Mouse (Mus musculus) stomach, embryonic 15.5 days (tissue): ENCODE measurements around the gene Ccdc152. TPM values are rescaled to one million over a fixed set of nuclear protein-coding genes. Genes with fewer than 3 reads are reported as not detected.

ENCODE experiments used
- ATAC-seq: fragments of 200-750 bp; cut with Nextera tagmentation; 2 replicates; pipeline ENCODE4 v1.8.0; 2017; ENCODE audit warnings: low read depth, moderate number of reproducible peaks, moderate TSS enrichment; ENCODE audit not compliant: insufficient read depth, low FRiP score
- H3K27ac ChIP-seq: fragments of 300-500 bp; sonication (generic); 2 replicates; pipeline ENCODE4 v1.5.1; 2015; ENCODE audit warnings: mild to moderate bottlenecking, inconsistent platforms
- H3K27me3 ChIP-seq: fragments of 300-500 bp; sonication (generic); replicated peaks from 2 replicates; pipeline ENCODE4 v1.6.1; 2015; ENCODE audit warnings: inconsistent platforms
- H3K36me3 ChIP-seq: fragments of 300-500 bp; sonication (generic); 2 replicates; pipeline ENCODE4 v1.6.1; 2015; ENCODE audit warnings: inconsistent platforms
- H3K4me1 ChIP-seq: fragments of 300-500 bp; sonication (generic); 2 replicates; pipeline ENCODE4 v1.6.1; 2015; ENCODE audit warnings: inconsistent platforms
- H3K4me2 ChIP-seq: fragments of 300-500 bp; sonication (generic); 2 replicates; pipeline ENCODE4 v1.6.1; 2015; ENCODE audit warnings: mild to moderate bottlenecking, inconsistent platforms
- H3K4me3 ChIP-seq: fragments of 300-500 bp; sonication (generic); replicated peaks from 2 replicates; pipeline ENCODE4 v1.5.1; 2015; ENCODE audit warnings: inconsistent platforms
- H3K9ac ChIP-seq: fragments of 300-500 bp; sonication (generic); 2 replicates; pipeline ENCODE4 v1.6.1; 2015; ENCODE audit warnings: inconsistent platforms
- H3K9me3 ChIP-seq: fragments of 300-500 bp; sonication (generic); 2 replicates; pipeline ENCODE4 v1.6.1; 2016; ENCODE audit warnings: inconsistent platforms
- WGBS: fragments of 180-500 bp; shearing (Covaris S2); methylation state at CpG from one replicate; pipeline ENCODE4 v1.1.7; 2015; 5-methylcytosine and 5-hydroxymethylcytosine counted together
- polyA plus RNA-seq: library from polyadenylated mRNA; unstranded; fragments of >200 nt; fragmentation: Nextera tagmentation; extraction: Ambion mirVana; gene quantifications from 2 replicates; pipeline ENCODE4 v1.2.1, GENCODE M21; 2015

Ccdc152 gene
- polyA plus RNA-seq, 1 experiment from 2014 or later, result 0.32 TPM

DNA sequence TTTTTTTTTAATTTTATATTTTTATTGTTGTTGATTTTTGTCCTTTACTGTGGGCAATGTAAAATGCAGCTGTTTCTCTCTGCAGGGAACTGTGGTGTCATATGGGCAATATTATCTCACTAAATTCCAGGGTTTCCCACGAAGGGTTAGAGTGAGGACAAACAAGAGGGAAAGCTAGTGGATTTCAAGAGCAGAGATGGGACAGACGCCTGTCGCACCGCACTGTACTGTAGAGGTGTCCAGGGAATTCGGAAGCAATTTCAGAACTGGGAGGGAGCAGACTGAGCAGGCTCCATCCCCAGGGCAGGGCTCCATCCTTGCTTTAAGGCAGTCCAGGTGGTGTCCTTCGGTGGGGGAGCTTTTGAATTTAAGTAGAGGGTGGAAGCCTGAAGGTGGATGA is 32.1 kb downstream of the Ccdc152 start:
- 0 out of 2 replicates have a peak, but pooled peaks have one; percentile 16 for ATAC-seq
- 42% methylated on average over 6 of the region's 6 CpGs for WGBS
- Histone ChIP-seq H3K4me2 (peak overlapping the region; percentile 54), H3K4me3 (peak overlapping the region; percentile 46), H3K9ac (no peak overlapping the region), H3K4me1 (peaks cover 11% of the 10 kb centered on the region), H3K9me3 (no peaks in the 10 kb centered on the region), H3K27me3 (no peaks in the 10 kb centered on the region), H3K36me3 (no peaks in the 10 kb centered on the region), H3K27ac (peak overlapping the region; percentile 51; the same call in 1 of the 2 replicates)

DNA sequence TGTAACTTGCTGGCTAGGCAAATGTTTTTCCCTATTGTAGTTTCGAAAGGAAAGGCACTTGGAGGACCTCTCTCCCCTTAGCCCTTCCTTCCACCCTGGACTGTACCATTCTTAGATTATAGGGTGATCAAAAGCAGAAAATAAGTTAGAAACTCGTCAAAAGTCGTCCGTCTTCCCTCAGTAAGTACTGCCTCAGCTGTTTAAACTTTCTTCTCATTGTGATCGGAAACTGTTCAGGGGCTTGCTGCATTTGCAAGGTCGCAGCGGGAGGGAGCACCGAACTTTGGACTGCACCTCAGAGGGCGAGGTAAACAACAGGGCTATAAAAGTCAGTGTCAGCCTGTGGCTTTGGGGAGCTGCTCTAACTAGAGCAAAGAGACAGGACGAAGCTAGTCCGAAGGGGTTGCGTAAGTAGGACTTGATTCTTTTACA is 32.7 kb downstream of the Ccdc152 start:
- 3% methylated on average over 12 of the region's 12 CpGs for WGBS
- Histone ChIP-seq H3K9ac (peak overlapping the region; percentile 12; the same call in 1 of the 2 replicates), H3K9me3 (no peaks in the 10 kb centered on the region), H3K4me2 (peak overlapping the region; percentile 54), H3K36me3 (no peaks in the 10 kb centered on the region), H3K27me3 (no peaks in the 10 kb centered on the region), H3K4me3 (peak overlapping the region; percentile 39), H3K27ac (peak overlapping the region; percentile 94), H3K4me1 (peaks cover 11% of the 10 kb centered on the region)
- peak; percentile 86 for ATAC-seq

DNA sequence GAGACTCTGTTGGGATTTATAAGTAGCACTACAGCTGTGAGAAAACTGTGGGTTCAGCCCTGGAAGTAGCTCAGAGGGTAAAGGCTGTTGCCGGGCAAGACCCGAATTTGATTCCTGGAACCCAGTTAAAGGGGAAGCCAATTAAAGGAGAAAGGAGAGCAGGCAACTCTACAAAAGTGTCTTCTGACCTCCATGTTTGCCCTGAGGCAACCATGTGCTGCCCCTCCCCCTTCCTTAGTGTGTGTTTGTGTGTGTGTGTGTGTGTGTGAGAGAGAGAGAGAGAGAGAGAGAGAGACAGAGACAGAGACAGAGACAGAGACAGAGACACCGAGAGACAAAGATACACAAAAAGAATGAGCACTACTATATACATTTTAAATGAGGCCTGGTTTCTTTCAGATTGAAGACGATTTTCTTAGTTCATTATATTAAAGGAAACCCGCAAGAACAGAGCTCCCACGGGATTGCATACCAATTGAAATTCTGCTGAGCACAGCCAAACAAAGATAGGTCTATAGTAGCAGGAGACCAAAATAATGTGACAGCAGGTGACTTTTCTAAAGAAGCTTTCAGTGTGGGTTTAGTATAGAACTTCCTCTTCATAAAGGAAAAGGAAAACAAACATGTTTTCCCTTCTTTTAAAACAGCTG is 33.2 kb downstream of the Ccdc152 start:
- 24% methylated on average over 6 of the region's 6 CpGs for WGBS
- no peaks in the 10 kb centered on the region for H3K36me3 ChIP-seq
- peaks cover 11% of the 10 kb centered on the region for H3K4me1 ChIP-seq
- no peak overlapping the region for H3K9ac ChIP-seq
- no peaks in the 10 kb centered on the region for H3K9me3 ChIP-seq
- peak; percentile 23; the same call in 1 of the 2 replicates for ATAC-seq
- no peaks in the 10 kb centered on the region for H3K27me3 ChIP-seq
- H3K4me2 ChIP-seq, result peak overlapping the region; percentile 54
- H3K27ac ChIP-seq, result peak overlapping the region; percentile 94
- peak overlapping the region; percentile 39 for H3K4me3 ChIP-seq

DNA sequence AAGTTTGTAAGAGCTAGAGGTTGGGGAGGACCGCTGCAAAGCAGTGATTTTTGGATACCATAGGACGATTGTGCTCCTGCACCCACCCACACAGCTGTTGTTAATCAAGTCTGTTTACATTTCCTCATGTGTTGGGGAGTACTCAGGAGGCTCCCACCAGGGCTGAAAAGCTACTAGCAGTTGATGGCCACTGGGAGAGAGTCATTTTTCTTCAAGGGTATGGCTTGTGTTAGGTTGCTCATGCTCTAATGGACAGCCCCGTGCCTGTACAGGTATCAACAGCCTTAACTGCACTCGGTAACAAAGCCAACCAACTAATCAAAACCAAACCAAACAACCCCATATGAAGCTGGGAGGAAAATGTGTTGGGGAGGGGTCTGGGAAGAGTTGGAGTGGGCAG is 33.8 kb downstream of the Ccdc152 start:
- H3K4me1 ChIP-seq, result peaks cover 11% of the 10 kb centered on the region
- H3K9me3 ChIP-seq, result no peaks in the 10 kb centered on the region
- peak overlapping the region; percentile 94 for H3K27ac ChIP-seq
- no peak overlapping the region for H3K4me3 ChIP-seq
- WGBS, result 39% methylated on average over 4 of the region's 4 CpGs
- H3K9ac ChIP-seq, result no peak overlapping the region
- no peak overlapping the region for H3K4me2 ChIP-seq
- H3K27me3 ChIP-seq, result no peaks in the 10 kb centered on the region
- H3K36me3 ChIP-seq, result no peaks in the 10 kb centered on the region
- no peak for ATAC-seq

DNA sequence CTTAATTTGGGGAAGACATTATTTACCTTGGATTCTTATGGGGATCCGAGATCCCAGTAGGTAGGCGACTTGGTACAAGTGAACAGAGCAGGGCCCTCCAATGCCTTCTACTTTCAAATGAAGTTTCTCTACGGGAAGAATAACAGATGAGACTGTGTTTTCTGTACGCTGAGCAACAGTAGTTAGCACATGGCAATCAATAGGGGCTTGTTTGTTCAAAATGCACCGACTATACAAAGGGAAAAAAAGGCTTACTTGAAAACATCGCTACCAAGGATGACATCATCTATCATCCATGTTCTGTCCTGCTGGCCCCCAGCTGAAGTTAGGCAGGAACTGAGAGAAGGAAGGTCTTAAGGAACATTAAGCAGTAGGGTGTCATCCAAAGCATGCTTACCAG is 35.1 kb downstream of the Ccdc152 start, which contains the start of gene Selenop:
Selenop (plus strand) TSS at position 301 of the 400 bp plus-strand sequence.
- H3K4me2 ChIP-seq, result no peak within 1 kb of the TSS
- WGBS, result 73% methylated on average over 6 of the region's 6 CpGs
- no peak within 1 kb of the TSS for H3K4me3 ChIP-seq
- no peaks in the 10 kb centered on the region for H3K36me3 ChIP-seq
- H3K4me1 ChIP-seq, result peaks cover 11% of the 10 kb centered on the region
- no peak for ATAC-seq
- H3K27me3 ChIP-seq, result no peaks in the 10 kb centered on the region
- H3K9ac ChIP-seq, result no peak within 1 kb of the TSS
- peak within 1 kb of the TSS; percentile 94; the same call in 1 of the 2 replicates for H3K27ac ChIP-seq
- H3K9me3 ChIP-seq, result no peaks in the 10 kb centered on the region

DNA sequence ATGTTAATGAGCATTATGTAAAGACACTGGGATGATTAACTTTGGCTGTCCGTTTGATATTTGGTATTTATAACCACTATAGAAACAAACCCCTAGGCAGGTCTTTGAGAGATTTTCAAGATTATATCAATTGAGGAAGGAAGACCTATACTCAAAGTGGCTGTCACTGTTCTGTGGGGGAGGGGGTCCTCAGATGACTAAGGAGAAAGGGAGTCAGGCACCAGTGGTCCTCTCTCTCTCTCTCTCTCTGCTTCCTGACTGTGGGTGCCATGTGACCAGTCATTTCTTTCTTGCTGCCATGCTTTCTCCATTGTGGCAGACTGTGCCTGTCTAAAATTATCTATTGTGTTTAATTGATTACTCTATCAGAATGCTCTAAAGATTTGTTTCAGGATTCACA is 38.5 kb downstream of the Ccdc152 start:
- no peak for ATAC-seq
- Histone ChIP-seq H3K9ac (no peak overlapping the region), H3K4me1 (peaks cover 6% of the 10 kb centered on the region; the same call in 1 of the 2 replicates), H3K9me3 (no peaks in the 10 kb centered on the region), H3K36me3 (no peaks in the 10 kb centered on the region), H3K27me3 (no peaks in the 10 kb centered on the region), H3K4me3 (no peak overlapping the region), H3K27ac (no peak overlapping the region), H3K4me2 (no peak overlapping the region)
- WGBS, result 85% methylated on average over 1 of the region's 1 CpGs

DNA sequence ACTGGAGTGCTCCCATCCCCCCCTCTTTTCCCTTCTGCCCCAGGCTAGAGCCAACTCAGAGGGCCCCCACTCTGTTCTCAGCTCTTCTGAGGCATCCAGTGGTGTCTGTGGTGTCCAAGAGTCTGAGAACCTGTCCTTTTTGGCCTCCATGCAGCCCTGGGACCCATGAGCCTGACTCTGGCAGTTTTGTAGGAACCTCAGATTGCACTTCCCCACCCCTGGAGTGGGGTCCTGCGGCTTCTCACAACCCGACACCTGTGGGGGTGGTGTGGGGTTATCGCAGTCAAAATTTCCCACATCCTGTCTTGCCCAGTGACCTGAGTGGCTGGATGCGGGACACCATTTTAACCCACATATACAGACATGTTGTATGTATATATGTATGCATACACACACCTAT is 39.0 kb downstream of the Ccdc152 start:
- H3K4me3 ChIP-seq, result no peak overlapping the region
- no peak for ATAC-seq
- 89% methylated on average over 4 of the region's 4 CpGs for WGBS
- no peak overlapping the region for H3K27ac ChIP-seq
- no peaks in the 10 kb centered on the region for H3K36me3 ChIP-seq
- no peak overlapping the region for H3K4me2 ChIP-seq
- H3K27me3 ChIP-seq, result no peaks in the 10 kb centered on the region
- no peaks in the 10 kb centered on the region for H3K9me3 ChIP-seq
- H3K4me1 ChIP-seq, result 0 out of 2 replicates have a peak, but pooled peaks cover 1% of the 10 kb centered on the region
- no peak overlapping the region for H3K9ac ChIP-seq

DNA sequence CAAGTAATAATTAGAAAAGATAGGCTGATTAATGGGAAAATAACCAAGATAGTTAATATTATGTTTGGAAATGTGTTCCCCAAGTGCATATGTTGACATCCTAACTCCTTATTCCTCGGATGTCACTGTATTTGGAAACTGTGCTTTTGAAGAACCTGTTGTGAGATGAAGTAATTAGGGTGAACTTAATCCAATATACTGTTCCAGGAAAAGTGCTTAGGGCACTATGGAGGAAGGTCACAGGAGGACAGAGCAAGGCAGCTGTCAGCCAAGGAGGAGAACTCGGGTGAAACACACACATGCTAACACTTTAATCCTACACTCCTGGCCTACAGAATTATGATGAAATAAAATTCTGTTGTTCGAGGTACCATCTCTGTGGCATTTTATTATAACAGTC is 40.4 kb downstream of the Ccdc152 start:
- H3K27me3 ChIP-seq, result no peaks in the 10 kb centered on the region
- no peaks in the 10 kb centered on the region for H3K36me3 ChIP-seq
- no peak overlapping the region for H3K27ac ChIP-seq
- H3K4me3 ChIP-seq, result no peak overlapping the region
- H3K9ac ChIP-seq, result no peak overlapping the region
- H3K4me2 ChIP-seq, result no peak overlapping the region
- no peaks in the 10 kb centered on the region for H3K9me3 ChIP-seq
- no peak for ATAC-seq
- WGBS, result 71% methylated on average over 3 of the region's 3 CpGs
- no peaks in the 10 kb centered on the region for H3K4me1 ChIP-seq

DNA sequence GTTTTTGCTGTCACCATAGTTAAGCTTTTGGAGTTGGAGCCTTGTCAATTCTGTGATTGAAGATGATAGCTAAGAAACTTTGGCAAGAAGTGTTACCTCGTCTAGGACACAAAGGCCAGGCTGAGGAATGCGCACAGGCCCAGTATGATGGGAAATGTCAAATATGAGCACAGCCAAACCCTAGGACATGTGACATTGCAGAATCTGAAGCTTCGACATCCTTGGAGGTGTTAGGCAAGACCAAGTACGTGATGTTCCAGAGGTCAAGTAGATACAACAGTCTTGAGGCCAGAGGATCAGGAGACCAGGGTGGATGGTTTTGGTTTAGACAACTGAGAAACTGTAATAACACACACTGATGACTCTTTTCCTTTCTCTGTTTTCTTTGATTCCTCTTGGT is 43.0 kb downstream of the Ccdc152 start:
- H3K4me3 ChIP-seq, result no peak overlapping the region
- ATAC-seq, result no peak
- H3K4me2 ChIP-seq, result no peak overlapping the region
- H3K27me3 ChIP-seq, result no peaks in the 10 kb centered on the region
- no peak overlapping the region for H3K9ac ChIP-seq
- no peaks in the 10 kb centered on the region for H3K9me3 ChIP-seq
- H3K4me1 ChIP-seq, result no peaks in the 10 kb centered on the region
- no peak overlapping the region for H3K27ac ChIP-seq
- H3K36me3 ChIP-seq, result no peaks in the 10 kb centered on the region
- 84% methylated on average over 4 of the region's 4 CpGs for WGBS

DNA sequence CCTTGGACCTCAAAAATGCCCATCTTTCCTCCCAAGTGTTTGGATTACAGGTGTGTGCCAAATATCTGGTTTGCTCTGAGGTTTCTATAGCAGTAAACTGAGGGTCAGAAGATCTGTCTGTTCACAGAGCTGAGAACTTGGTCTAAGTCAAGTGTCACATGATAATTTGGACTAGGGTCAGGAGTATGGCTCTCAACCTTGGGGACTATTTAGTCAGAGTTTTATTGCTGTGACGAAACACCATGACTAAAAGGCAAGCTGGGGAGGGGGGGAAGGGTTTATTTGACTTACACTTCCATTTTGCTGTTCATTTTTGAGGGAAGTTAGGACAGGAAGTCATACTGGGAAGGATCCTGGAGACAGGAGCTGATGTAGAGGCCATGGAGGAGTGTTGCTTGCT is 44.3 kb downstream of the Ccdc152 start:
- H3K4me1 ChIP-seq, result no peaks in the 10 kb centered on the region
- no peaks in the 10 kb centered on the region for H3K9me3 ChIP-seq
- WGBS, result 81% methylated on average over 1 of the region's 1 CpGs
- no peak overlapping the region for H3K27ac ChIP-seq
- no peak for ATAC-seq
- H3K9ac ChIP-seq, result no peak overlapping the region
- H3K27me3 ChIP-seq, result no peaks in the 10 kb centered on the region
- H3K4me3 ChIP-seq, result no peak overlapping the region
- H3K4me2 ChIP-seq, result no peak overlapping the region
- H3K36me3 ChIP-seq, result no peaks in the 10 kb centered on the region

DNA sequence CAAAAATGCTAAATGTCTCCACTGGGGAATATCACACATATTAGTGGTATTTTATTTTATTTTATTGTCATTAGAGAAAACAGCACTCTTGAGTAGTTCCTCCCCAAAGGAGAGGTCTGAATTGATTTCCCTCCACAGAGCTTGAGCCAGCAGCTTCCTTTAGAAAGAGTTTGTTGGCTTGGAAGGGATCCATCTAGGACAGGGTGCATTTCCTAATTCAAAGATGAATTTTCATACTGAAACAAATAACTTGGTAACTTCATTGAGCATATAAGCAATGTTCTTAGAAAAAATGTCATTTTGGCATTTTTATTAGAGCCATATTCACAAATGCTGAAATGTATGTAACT is 51.6 kb downstream of the Ccdc152 start:
- Histone ChIP-seq H3K9ac (no peak overlapping the region), H3K27me3 (no peaks in the 10 kb centered on the region), H3K9me3 (no peaks in the 10 kb centered on the region), H3K36me3 (no peaks in the 10 kb centered on the region), H3K27ac (peak overlapping the region; percentile 79), H3K4me1 (peaks cover 10% of the 10 kb centered on the region), H3K4me2 (no peak overlapping the region), H3K4me3 (no peak overlapping the region)
- ATAC-seq, result no peak

DNA sequence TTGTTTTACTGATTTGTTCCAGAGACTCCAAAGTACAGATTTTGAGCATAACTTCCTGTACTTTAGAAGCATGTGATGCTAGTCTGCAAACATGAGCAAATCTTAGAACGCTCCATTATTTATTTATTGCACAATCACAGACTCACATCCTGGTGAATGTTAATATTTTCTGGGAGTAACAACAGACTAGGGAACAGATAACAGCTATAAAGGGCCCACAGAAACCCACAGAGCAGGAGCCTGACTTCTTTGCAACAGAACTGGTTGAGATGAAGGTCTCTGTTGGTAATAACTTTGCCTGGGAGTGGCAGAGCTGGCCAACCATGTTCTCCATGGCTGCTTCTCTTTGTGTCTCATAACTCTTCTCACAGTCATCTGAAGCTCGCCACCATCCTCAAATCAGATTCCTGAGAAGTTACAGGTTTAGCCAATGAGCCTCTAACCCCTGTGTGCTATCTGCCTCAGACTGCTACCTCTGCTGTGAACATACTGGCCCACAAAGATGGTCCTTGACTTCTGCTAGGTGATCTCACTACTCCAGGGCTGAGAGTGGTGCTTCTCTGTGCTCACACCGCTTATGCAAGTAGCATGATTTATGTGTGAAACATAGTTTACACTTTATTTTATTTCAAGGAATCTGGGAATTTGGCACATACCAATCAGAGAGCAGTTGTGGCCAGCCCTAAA is 52.2 kb downstream of the Ccdc152 start:
- Histone ChIP-seq H3K27me3 (no peaks in the 10 kb centered on the region), H3K9me3 (no peaks in the 10 kb centered on the region), H3K4me2 (no peak overlapping the region), H3K9ac (no peak overlapping the region), H3K36me3 (no peaks in the 10 kb centered on the region), H3K4me3 (no peak overlapping the region), H3K4me1 (peaks cover 10% of the 10 kb centered on the region), H3K27ac (peak overlapping the region; percentile 79)
- peak; percentile 67 for ATAC-seq
- 43% methylated on average over 3 of the region's 3 CpGs for WGBS
